Mouse (Mus musculus) MEL (cell line): Measurements from ENCODE around the gene Cdh23. TPM values are rescaled to one million over a fixed set of nuclear protein-coding genes. Genes with fewer than 3 reads are reported as not detected.

Experiments used
- DNase-seq: peaks from one replicate; pipeline ENCODE4 v3.0.0; 2011; ENCODE audit warnings: low read depth, low spot score
- H3K27ac ChIP-seq: 2 replicates; pipeline ENCODE4 v1.5.1; 2012; ENCODE audit warnings: low read depth, mild to moderate bottlenecking, control low read depth, low read length, moderate library complexity; ENCODE audit not compliant: control insufficient read depth
- H3K27me3 ChIP-seq, 2 experiments: fragments of 150-350 bp in 1 of 2; sonication (generic) in 1 of 2; 2 replicates each; pipeline ENCODE4 v1.6.1; 2012; ENCODE audit warnings: low read length in 2 of 2, mild to moderate bottlenecking in 2 of 2, improper control_type of control experiment in 1 of 2, moderate library complexity in 1 of 2; ENCODE audit not compliant: insufficient read depth in 2 of 2, control insufficient read depth in 1 of 2
- H3K36me3 ChIP-seq, 2 experiments: 2 replicates each; pipeline ENCODE4 v1.6.1; 2012 to 2014; ENCODE audit warnings: low read length in 2 of 2, improper control_type of control experiment in 1 of 2, inconsistent platforms in 1 of 2, mild to moderate bottlenecking in 1 of 2; ENCODE audit not compliant: insufficient read depth in 2 of 2, control insufficient read depth in 1 of 2
- H3K4me1 ChIP-seq, 2 experiments: fragments of 150-350 bp in 1 of 2; sonication (generic) in 1 of 2; 2 replicates each; pipeline ENCODE4 v1.6.1; 2012; ENCODE audit warnings: low read length in 2 of 2, improper control_type of control experiment in 1 of 2, mild to moderate bottlenecking in 1 of 2; ENCODE audit not compliant: insufficient read depth in 2 of 2, control insufficient read depth in 1 of 2
- H3K4me3 ChIP-seq, 2 experiments: fragments of 150-350 bp in 1 of 2; sonication (generic) in 1 of 2; 2 replicates each; pipeline ENCODE4 v1.5.1; 2012; ENCODE audit warnings: low read depth in 2 of 2, low read length in 2 of 2, mild to moderate bottlenecking in 2 of 2, moderate library complexity in 2 of 2, control low read depth in 1 of 2, improper control_type of control experiment in 1 of 2; ENCODE audit not compliant: control insufficient read depth in 1 of 2, insufficient read depth in 1 of 2
- H3K79me2 ChIP-seq: 2 replicates; pipeline ENCODE4 v1.6.1; 2012; ENCODE audit warnings: mild to moderate bottlenecking, low read length, moderate library complexity; ENCODE audit not compliant: control insufficient read depth, poor library complexity, insufficient read depth
- H3K9ac ChIP-seq: 2 replicates; pipeline ENCODE4 v1.6.1; 2012; ENCODE audit warnings: low read depth, mild to moderate bottlenecking, control low read depth, low read length, moderate library complexity; ENCODE audit not compliant: control insufficient read depth, poor library complexity, severe bottlenecking
- H3K9me3 ChIP-seq: fragments of 150-350 bp; sonication (generic); replicated peaks from 2 replicates; pipeline ENCODE4 v1.6.1; 2012; ENCODE audit warnings: mild to moderate bottlenecking, low read length, improper control_type of control experiment, moderate library complexity; ENCODE audit not compliant: insufficient read depth
- BHLHE40 ChIP-seq: IDR thresholded peaks from 2 replicates; pipeline ENCODE4 v1.6.1; 2012; ENCODE audit warnings: low read depth, mild to moderate bottlenecking, inconsistent platforms, low read length, improper control_type of control experiment, borderline replicate concordance
- CHD2 ChIP-seq: IDR thresholded peaks from 2 replicates; pipeline ENCODE4 v1.6.1; 2011; ENCODE audit warnings: low read length, improper control_type of control experiment
- EP300 ChIP-seq, 2 experiments: IDR thresholded peaks; 2 replicates each; pipeline ENCODE4 v1.6.1; 2011; ENCODE audit warnings: improper control_type of control experiment in 2 of 2, low read length in 2 of 2, low read depth in 1 of 2, mild to moderate bottlenecking in 1 of 2
- ETS1 ChIP-seq: IDR thresholded peaks from 2 replicates; pipeline ENCODE4 v1.6.1; 2012; ENCODE audit warnings: low read depth, mild to moderate bottlenecking, inconsistent platforms, low read length, improper control_type of control experiment, moderate library complexity
- GABPA ChIP-seq: IDR thresholded peaks from 2 replicates; pipeline ENCODE4 v1.6.1; 2012; ENCODE audit warnings: low read depth, mild to moderate bottlenecking, inconsistent platforms, low read length, improper control_type of control experiment, moderate library complexity
- GATA1 ChIP-seq: IDR thresholded peaks from 2 replicates; pipeline ENCODE4 v1.6.1; 2011; ENCODE audit warnings: low read depth, low read length, improper control_type of control experiment
- JUND ChIP-seq: IDR thresholded peaks from 2 replicates; pipeline ENCODE4 v1.6.1; 2011; ENCODE audit warnings: low read depth, mild to moderate bottlenecking, improper control_type of control experiment, low read length
- KAT2A ChIP-seq: conservative IDR thresholded peaks from 2 replicates; pipeline ENCODE4 v1.6.1; 2012; ENCODE audit warnings: low read depth, low read length, improper control_type of control experiment, inconsistent platforms
- MAX ChIP-seq: IDR thresholded peaks from 2 replicates; pipeline ENCODE4 v1.6.1; 2011; ENCODE audit warnings: low read length, improper control_type of control experiment
- MAZ ChIP-seq: IDR thresholded peaks from 2 replicates; pipeline ENCODE4 v1.6.1; 2012; ENCODE audit warnings: low read depth, mild to moderate bottlenecking, inconsistent platforms, low read length, improper control_type of control experiment
- MXI1 ChIP-seq: IDR thresholded peaks from 2 replicates; pipeline ENCODE4 v1.6.1; 2011; ENCODE audit warnings: mild to moderate bottlenecking, low read depth, low read length, improper control_type of control experiment
- MYB ChIP-seq: IDR thresholded peaks from 2 replicates; pipeline ENCODE4 v1.6.1; 2011; ENCODE audit warnings: mild to moderate bottlenecking, low read depth, low read length, improper control_type of control experiment
- NRF1 ChIP-seq: IDR thresholded peaks from 2 replicates; pipeline ENCODE4 v1.6.1; 2014; ENCODE audit warnings: low read depth, mild to moderate bottlenecking, inconsistent platforms, low read length, improper control_type of control experiment, moderate library complexity; ENCODE audit not compliant: poor library complexity, insufficient read depth, severe bottlenecking
- RAD21 ChIP-seq: IDR thresholded peaks from 2 replicates; pipeline ENCODE4 v1.6.1; 2011; ENCODE audit warnings: mild to moderate bottlenecking, low read depth, low read length, improper control_type of control experiment
- SIN3A ChIP-seq: IDR thresholded peaks from 2 replicates; pipeline ENCODE4 v1.6.1; 2012; ENCODE audit warnings: low read length, improper control_type of control experiment, inconsistent platforms
- SMC3 ChIP-seq: IDR thresholded peaks from 2 replicates; pipeline ENCODE4 v1.6.1; 2011; ENCODE audit warnings: low read depth, low read length, improper control_type of control experiment
- TAL1 ChIP-seq: IDR thresholded peaks from 2 replicates; pipeline ENCODE4 v1.6.1; 2012; ENCODE audit warnings: mild to moderate bottlenecking, inconsistent platforms, low read length, moderate library complexity, mixed read lengths
- TBP ChIP-seq: IDR thresholded peaks from 2 replicates; pipeline ENCODE4 v1.8.0; 2011; ENCODE audit warnings: low read depth, low read length, improper control_type of control experiment
- TCF12 ChIP-seq: IDR thresholded peaks from 2 replicates; pipeline ENCODE4 v1.6.1; 2014; ENCODE audit warnings: low read depth, mild to moderate bottlenecking, inconsistent platforms, low read length, improper control_type of control experiment, moderate library complexity
- UBTF ChIP-seq: IDR thresholded peaks from 2 replicates; pipeline ENCODE4 v1.6.1; 2012; ENCODE audit warnings: low read depth, mild to moderate bottlenecking, inconsistent platforms, low read length, improper control_type of control experiment, moderate library complexity, borderline replicate concordance; ENCODE audit not compliant: insufficient read depth
- USF1 ChIP-seq: IDR thresholded peaks from 2 replicates; pipeline ENCODE4 v1.6.1; 2014; ENCODE audit warnings: low read depth, mild to moderate bottlenecking, inconsistent platforms, low read length, improper control_type of control experiment, moderate library complexity
- ZC3H11A ChIP-seq: IDR thresholded peaks from 2 replicates; pipeline ENCODE4 v1.6.1; 2012; ENCODE audit warnings: low read depth, mild to moderate bottlenecking, inconsistent platforms, low read length, improper control_type of control experiment
- ZKSCAN1 ChIP-seq: IDR thresholded peaks from 2 replicates; pipeline ENCODE4 v1.6.1; 2012; ENCODE audit warnings: low read depth, mild to moderate bottlenecking, inconsistent platforms, low read length, improper control_type of control experiment, moderate library complexity
- ZNF384 ChIP-seq: IDR thresholded peaks from 2 replicates; pipeline ENCODE4 v1.6.1; 2012; ENCODE audit warnings: low read depth, mild to moderate bottlenecking, inconsistent platforms, low read length, improper control_type of control experiment
- polyA plus RNA-seq, 2 experiments: library from polyadenylated mRNA; stranded (reverse) in 1 of 2; unstranded in 1 of 2; fragments of >175 nt in 1 of 2; fragments of >200 nt in 1 of 2; gene quantifications; 2 replicates each; pipeline versions ENCODE4 v1.2.1 to v1.2.4; 2012; ENCODE audit warnings: low replicate concordance in 2 of 2, low read depth in 1 of 2; ENCODE audit not compliant: insufficient read length in 2 of 2, insufficient read depth in 1 of 2, missing spikeins in 1 of 2
- total RNA-seq: library from RNA; depleted of rRNA; stranded (reverse); fragments of 300-350 nt; gene quantifications from 2 replicates; pipeline ENCODE4 v1.2.3, GENCODE M21; 2012

Gene Cdh23
- total and polyA plus RNA-seq, 3 experiments = 0.04 TPM; not detected in 2

GRCm38 (mm10) chr10:60277207-60278005 is 418.9 kb downstream of the Cdh23 start, which contains the start of gene Psap (continued):
- TF ChIP-seq NRF1 (peak; percentile 88), UBTF (no peak), SIN3A (peak; percentile 75), TBP (peak; percentile 70; the same call in 1 of the 2 replicates), ZKSCAN1 (no peak), RAD21 (no peak), CHD2 (no peak), KAT2A (no peak)
- TF ChIP-seq, all 39 proteins: peak for 16

DNA sequence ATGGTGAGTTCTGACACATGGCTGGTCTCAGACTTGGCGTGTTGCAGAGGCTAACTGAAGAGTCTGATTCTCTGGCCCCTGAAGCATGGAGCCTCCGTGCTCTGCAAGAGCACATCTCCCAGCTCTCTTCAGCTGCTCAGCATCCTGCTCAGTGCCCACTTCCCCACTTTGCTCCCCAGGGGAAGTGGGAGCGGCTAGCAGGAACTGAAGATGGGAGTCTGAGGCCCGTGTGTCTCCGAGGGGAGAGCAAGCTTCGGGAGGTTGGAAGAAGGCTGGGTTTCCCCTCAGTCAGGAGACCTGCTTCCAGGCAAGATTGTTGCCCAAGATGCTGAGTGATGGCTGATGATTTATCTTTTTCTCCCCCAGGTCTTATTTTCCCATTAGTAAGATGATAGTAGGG is 422.9 kb downstream of the Cdh23 start:
- Histone ChIP-seq H3K79me2 (peaks cover 9% of the 10 kb centered on the region), H3K27me3 (no peaks in the 10 kb centered on the region), H3K36me3 (peaks cover 0 to 21% of the 10 kb centered on the region in 2 experiments; a peak in 2 of 4 replicates), H3K27ac (no peak overlapping the region), H3K4me1 (peaks cover 4 to 26% of the 10 kb centered on the region in 2 experiments), H3K9ac (no peak overlapping the region), H3K4me3 (no peak overlapping the region), H3K9me3 (no peaks in the 10 kb centered on the region)
- no peak for DNase-seq
- TF ChIP-seq MAZ = no peak
- TF ChIP-seq UBTF = no peak
- no peak for TF ChIP-seq ZC3H11A
- TF ChIP-seq MYB = no peak
- no peak for TF ChIP-seq USF1
- no peak for TF ChIP-seq BHLHE40
- TF ChIP-seq ZNF384 = no peak
- TF ChIP-seq MAX = no peak
- TF ChIP-seq TCF12 = no peak
- no peak for TF ChIP-seq EP300 (IDR thresholded peaks at IDR 0.05; ENCODE audit: low read depth in 1 of 2, low read length in 2 of 2)
- TF ChIP-seq TBP = no peak
- TF ChIP-seq ETS1 = no peak
- no peak for TF ChIP-seq MXI1
- TF ChIP-seq TAL1 = no peak
- TF ChIP-seq JUND = no peak
- no peak for TF ChIP-seq SMC3
- TF ChIP-seq GABPA = no peak
- TF ChIP-seq RAD21 = no peak
- TF ChIP-seq GATA1 = no peak
